Mouse (Mus musculus): ENCODE measurements around the gene Gatad2a.

The Gatad2a gene

GRCm38 (mm10) chr8:69937466-69937865 lies 58.7 kb downstream of the Gatad2a start:
- in situ Hi-C loops (cut with MboI, MseI) = no loop called here

GRCm38 (mm10) chr8:69936050-69936794 lies 60.0 kb downstream of the Gatad2a start:
- in situ Hi-C loops (cut with MboI, MseI) = no loop called here

- in situ Hi-C loops (cut with MboI, MseI) = no loop called here
Measured at GRCm38 (mm10) chr8:69935431-69935830, 60.8 kb downstream of the Gatad2a start.

DNA sequence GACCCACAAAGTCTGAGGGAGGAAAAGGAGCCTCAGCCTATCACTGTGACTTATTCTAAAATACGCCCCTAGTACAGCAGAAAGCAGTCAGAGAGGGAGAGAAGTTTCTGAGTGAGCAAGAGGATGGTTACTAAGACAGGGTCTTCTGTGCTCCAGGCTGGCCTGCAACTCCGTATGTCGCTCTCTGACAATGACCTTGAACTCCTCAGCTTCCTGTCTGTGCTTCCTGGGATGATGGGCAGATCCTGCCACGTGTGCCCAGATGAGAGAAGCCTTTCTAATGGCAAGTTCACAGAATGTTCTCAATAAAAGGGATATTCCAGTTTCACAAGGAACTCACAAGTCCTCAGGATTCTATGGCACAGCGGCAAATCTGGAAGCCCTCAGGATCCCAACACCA lies 61.6 kb downstream of the Gatad2a start:
- in situ Hi-C loops (cut with MboI, MseI) = no loop called here

DNA sequence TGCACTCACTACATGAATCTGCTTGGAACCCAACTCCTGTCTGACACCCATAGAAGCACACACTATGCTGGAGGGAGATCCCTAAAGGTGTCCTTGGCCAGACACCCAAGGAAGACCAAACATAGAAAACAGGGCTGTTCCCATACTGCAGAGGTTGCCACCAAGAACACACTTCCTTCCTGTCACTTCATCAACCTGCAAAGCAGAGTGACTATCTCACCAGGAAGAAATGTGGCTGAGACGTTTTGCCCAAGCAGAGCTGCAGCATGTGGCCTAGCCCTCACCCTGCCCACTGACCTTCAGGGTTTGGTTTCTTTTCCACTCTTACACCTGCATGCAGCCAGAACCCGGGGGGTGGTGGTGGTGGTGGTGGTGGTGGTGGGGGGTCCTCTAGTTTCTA lies 62.4 kb downstream of the Gatad2a start:
- in situ Hi-C loops (cut with MboI, MseI) = no loop called here

GRCm38 (mm10) chr8:69926901-69927300 lies 69.3 kb downstream of the Gatad2a start:
- in situ Hi-C loops (cut with MboI, MseI) = no loop called here

DNA sequence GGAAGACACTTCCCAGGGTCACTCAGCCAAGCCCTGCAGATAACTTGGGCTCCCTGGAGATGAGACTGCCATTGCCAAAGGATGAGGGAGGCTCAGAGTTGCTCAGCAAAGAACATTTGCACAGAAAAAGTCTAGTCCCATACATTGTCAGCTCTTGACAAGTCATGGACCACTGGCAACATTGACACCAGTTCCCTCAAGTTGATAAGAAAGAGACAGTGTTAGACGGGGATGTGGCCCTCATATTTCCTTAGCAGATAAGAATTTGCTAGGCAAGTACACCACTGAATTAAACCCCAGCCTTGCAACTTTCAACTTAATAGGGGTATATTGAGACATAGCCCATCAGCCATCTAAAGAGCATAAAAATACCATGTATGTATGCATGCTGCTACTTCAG lies 72.2 kb downstream of the Gatad2a start:
- in situ Hi-C loops (cut with MboI, MseI) = loop anchor here (5.0 kb wide), 1 partner anchor 73 kb away; the partner anchor contains the start of gene Gatad2a

DNA sequence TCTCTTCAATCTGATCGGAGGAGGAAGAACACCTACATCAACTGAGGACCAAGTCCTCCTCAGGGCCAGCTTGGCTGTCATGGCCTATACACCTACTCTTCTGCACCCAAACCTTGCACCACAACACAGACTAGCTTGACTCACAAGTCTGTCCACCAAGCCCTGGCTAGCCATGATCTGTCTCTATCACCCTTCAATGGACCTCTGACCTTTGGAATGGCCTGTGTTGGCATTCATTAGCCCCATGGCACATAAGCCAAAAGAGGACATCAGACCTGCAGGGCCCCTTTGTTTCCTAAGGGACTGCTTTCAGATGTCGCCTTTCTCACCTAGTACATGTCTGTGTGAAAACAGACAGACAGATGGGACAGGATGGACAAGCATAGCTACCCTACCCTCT lies 75.0 kb downstream of the Gatad2a start:
- in situ Hi-C loops (cut with MboI, MseI) = loop anchor here (5.0 kb wide), 1 partner anchor 76 kb away; the partner anchor contains the start of gene Gatad2a

DNA sequence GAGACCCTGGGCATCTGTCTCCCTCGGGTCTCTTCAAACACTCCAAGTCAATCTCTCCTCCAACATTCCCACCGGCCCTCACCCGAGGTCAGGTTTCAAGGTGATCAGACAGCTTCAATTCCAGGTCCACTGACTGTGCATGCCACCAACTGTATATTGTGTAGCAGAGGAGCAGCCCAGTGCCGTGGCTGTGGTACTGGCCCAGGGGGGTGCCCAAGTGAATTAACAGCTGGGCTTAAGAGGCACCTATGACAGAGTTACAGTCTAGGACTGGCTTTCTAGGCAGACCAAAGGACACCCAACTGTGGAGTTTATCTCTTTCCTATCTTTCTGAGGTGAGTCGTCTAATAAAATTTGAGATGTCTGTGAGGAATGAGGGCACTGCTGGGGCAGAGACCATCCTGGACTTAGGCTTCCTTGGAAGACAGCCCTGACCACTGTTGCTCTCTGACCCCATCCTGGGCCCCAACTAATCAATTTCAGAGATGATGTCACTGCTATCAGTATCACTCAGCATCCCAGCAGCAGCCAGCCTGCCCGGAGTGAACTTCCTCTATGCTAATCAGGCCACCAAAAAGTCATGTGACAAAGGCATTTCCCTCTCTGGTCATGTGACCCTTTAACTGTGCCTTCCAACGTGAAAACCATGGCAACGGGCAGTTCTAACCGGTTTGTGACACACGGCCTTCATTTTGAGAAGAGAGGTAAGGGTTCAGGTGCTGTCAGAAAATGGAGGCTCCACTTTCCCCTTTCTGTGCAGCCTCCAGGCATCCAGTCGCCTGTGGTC lies 76.1 kb downstream of the Gatad2a start:
- in situ Hi-C loops (cut with MboI, MseI) = loop anchor here (5.0 kb wide), 2 partner anchors 77 to 247 kb away; partner anchors contain the start of gene Gatad2a

GRCm38 (mm10) chr8:69919010-69919409 lies 77.2 kb downstream of the Gatad2a start:
- in situ Hi-C loops (cut with MboI, MseI) = loop anchor here (5.0 kb wide), 1 partner anchor 248 kb away; no protein-coding TSS in a partner anchor

- in situ Hi-C loops (cut with MboI, MseI) = loop anchor here (5.0 kb wide), 1 partner anchor 249 kb away; no protein-coding TSS in a partner anchor
Measured at GRCm38 (mm10) chr8:69918506-69918905, 77.7 kb downstream of the Gatad2a start.

DNA sequence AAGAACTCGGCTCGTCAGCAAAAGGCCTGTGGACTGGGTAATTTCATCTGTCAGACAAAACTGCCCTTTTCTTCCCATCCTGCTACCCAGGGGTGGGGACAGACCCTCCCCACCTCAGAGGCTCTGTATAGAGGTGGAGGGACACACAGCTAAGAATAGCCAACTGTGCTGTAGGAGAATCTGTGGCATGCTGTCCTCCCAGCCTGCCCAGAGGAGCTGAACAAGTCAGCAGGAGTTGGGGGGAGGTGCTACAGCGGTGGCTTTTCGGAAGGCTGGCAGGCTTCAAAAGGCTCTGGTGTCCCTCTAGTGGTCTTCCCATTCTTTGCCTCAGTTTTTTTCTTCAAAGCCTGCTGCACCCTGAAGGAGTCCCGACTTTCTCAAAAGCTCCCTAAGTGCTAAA lies 80.4 kb downstream of the Gatad2a start:
- in situ Hi-C loops (cut with MboI, MseI) = loop anchor here (5.0 kb wide), 1 partner anchor 252 kb away; no protein-coding TSS in a partner anchor

GRCm38 (mm10) chr8:69914526-69914925 lies 81.7 kb downstream of the Gatad2a start:
- in situ Hi-C loops (cut with MboI, MseI) = no loop called here

DNA sequence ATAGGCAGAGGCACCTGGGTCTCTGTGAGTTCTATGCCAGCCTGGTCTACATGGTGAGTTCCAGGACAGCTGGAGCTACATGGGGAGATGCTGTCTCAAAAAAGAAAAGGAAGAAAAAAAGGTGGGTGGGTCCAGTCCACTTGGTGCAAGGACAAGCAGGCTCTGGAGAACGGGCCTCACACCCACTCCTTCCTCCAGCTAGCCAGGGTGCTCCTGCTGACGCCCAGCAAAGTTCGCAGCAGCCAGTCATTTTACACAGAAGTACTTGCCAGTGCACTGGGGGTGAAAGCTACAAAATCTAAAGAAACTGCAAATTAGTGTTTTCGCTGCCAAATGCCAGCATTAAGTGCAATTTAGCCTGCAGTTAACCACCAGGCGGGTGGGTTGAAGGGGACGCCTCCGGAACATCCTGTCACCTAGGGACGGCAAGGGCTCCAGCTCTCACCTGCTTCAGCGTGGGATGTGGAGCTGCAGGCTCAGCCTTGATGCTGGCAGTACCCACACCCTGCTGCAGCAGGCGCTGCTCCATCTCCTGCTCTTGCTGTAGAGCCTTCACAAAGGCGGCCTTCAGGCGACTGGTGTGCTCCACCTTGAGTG lies 83.6 kb downstream of the Gatad2a start:
- in situ Hi-C loops (cut with MboI, MseI) = no loop called here

DNA sequence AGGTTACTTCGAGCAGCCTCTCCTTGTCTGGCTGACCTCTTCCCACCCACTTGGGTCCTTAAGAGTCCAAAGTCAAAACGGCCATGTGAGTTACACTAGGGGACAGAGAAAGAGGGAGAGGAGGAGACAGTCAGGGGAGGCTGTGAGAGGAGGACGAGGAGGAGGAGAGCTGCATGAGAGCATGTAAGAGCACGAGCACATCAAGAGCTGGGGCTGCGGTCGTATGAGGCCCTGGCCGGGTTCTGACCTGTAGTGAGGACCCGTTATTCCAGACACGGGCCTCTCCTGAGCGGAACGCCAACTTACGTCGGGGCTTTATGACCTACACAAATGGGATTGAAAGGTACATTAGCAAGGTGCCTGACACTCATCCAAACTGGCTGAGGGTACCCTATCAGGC lies 84.3 kb downstream of the Gatad2a start:
- in situ Hi-C loops (cut with MboI, MseI) = no loop called here

GRCm38 (mm10) chr8:69907106-69907505 lies 89.1 kb downstream of the Gatad2a start:
- in situ Hi-C loops (cut with MboI, MseI) = no loop called here

GRCm38 (mm10) chr8:69906260-69906659 lies 89.9 kb downstream of the Gatad2a start:
- in situ Hi-C loops (cut with MboI, MseI) = no loop called here

DNA sequence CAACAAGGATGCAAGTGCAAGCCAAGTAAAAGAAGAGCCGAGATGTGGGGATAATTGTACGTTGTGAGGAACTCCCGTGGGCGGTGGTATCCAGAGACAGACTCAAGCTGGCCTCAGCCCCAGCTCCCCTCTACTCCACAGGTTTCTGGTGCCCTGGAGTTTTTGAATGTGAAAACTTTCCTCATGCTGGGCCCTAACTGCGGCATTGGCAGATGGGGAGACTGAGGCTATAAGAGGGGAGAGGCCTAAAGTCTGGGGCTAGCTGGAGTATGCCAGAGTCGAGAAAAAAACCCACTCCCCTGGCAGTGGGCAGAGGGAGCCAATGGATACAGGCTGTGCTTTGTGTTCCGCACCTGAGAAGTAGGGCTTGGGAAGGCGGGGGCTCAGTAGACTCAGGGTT lies 92.1 kb downstream of the Gatad2a start:
- in situ Hi-C loops (cut with MboI, MseI) = no loop called here

GRCm38 (mm10) chr8:69903063-69903542 lies 93.1 kb downstream of the Gatad2a start:
- in situ Hi-C loops (cut with MboI, MseI) = no loop called here

GRCm38 (mm10) chr8:69902163-69903062 lies 93.8 kb downstream of the Gatad2a start, which contains the start of the genes Tssk6, Ndufa13 and Yjefn3:
Gene Tssk6 (plus strand): TSS chr8:69902184.
Gene Ndufa13 (minus strand): TSS chr8:69902558.
Gene Yjefn3 (minus strand): TSS chr8:69902712.
- in situ Hi-C loops (cut with MboI, MseI) = no loop called here

Measured in T-helper 1 cell (primary cell).